Mouse (Mus musculus) C2C12 (cell line): ENCODE data around the gene Retnlb. TPM values are rescaled to one million over a fixed set of nuclear protein-coding genes. Genes with fewer than 3 reads are reported as not detected.

Experiments used
- H3K27me3 ChIP-seq: one replicate; pipeline ENCODE4 v1.6.1; 2011; ENCODE audit not compliant: control insufficient read depth, insufficient read depth, insufficient read length
- H3K36me3 ChIP-seq: one replicate; pipeline ENCODE4 v1.6.1; 2011; ENCODE audit not compliant: control insufficient read depth, insufficient read depth
- H3K4me3 ChIP-seq: one replicate; pipeline ENCODE4 v1.5.1; 2011; ENCODE audit warnings: mild to moderate bottlenecking, control low read depth; ENCODE audit not compliant: poor library complexity, insufficient read depth, severe bottlenecking
- H3K79me2 ChIP-seq: one replicate; pipeline ENCODE4 v1.6.1; 2011; ENCODE audit not compliant: control insufficient read depth, insufficient read depth
- H3K79me3 ChIP-seq: one replicate; pipeline ENCODE4 v1.6.1; 2011; ENCODE audit warnings: low read depth, control low read depth
- H3ac ChIP-seq: one replicate; pipeline ENCODE3; 2011; ENCODE audit warnings: low read depth; ENCODE audit not compliant: control insufficient read depth, insufficient read length
- CEBPB ChIP-seq: IDR thresholded peaks from one replicate; pipeline ENCODE4 v1.6.1; 2011; ENCODE audit warnings: low read depth, mild to moderate bottlenecking, control low read depth, moderate library complexity
- CTCF ChIP-seq: IDR thresholded peaks from one replicate; pipeline ENCODE4 v1.5.1; 2011; ENCODE audit not compliant: control insufficient read depth, insufficient read depth, insufficient read length
- FOSL1 ChIP-seq: IDR thresholded peaks from one replicate; pipeline ENCODE4 v1.8.0; 2011; ENCODE audit warnings: mild to moderate bottlenecking, low read length; ENCODE audit not compliant: poor library complexity, insufficient read depth, severe bottlenecking
- MAX ChIP-seq: IDR thresholded peaks from one replicate; pipeline ENCODE4 v1.6.1; 2011; ENCODE audit warnings: mild to moderate bottlenecking, control low read depth
- MYOD1 ChIP-seq: IDR thresholded peaks from one replicate; pipeline ENCODE4 v1.6.1; 2011; ENCODE audit warnings: low read depth; ENCODE audit not compliant: control insufficient read depth, insufficient read length
- MYOG ChIP-seq: IDR thresholded peaks from one replicate; pipeline ENCODE4 v1.6.1; 2011; ENCODE audit not compliant: control insufficient read depth, insufficient read length; ENCODE audit errors: extremely low read depth
- USF1 ChIP-seq: IDR thresholded peaks from one replicate; pipeline ENCODE4 v1.6.1; 2011; ENCODE audit warnings: low read depth, mild to moderate bottlenecking, control low read depth, moderate library complexity
- long read RNA-seq, 2 experiments: library from polyadenylated mRNA; unstranded; transcript quantifications; one replicate each; pipeline ENCODE4 v2.0.0; 2019 to 2020
- polyA plus RNA-seq: library from polyadenylated mRNA; unstranded; fragments of >200 nt; fragmentation: generic; extraction: Trizol; gene quantifications from one replicate; pipeline ENCODE4 v1.2.1, GENCODE M21; 2012; ENCODE audit warnings: missing spikeins

Retnlb gene
- polyA plus RNA-seq: not detected
- long read RNA-seq, experiment 1: 0 reads
- long read RNA-seq, experiment 2: 0 reads

GRCm38 (mm10) chr16:48816695-48817094 is at the start of gene Retnlb:
Gene Retnlb, plus strand, starts transcription at chr16:48816856.
- no peaks in the 10 kb centered on the region for H3K79me2 ChIP-seq
- H3K27me3 ChIP-seq: no peaks in the 10 kb centered on the region
- no peak within 1 kb of the TSS for H3ac ChIP-seq
- no peaks in the 10 kb centered on the region for H3K79me3 ChIP-seq
- no peaks in the 10 kb centered on the region for H3K36me3 ChIP-seq
- TF ChIP-seq CTCF (no peak), MAX (no peak), FOSL1 (no peak), MYOD1 (no peak), CEBPB (no peak), USF1 (no peak)
- no peak within 1 kb of the TSS for H3K4me3 ChIP-seq

- no peaks in the 10 kb centered on the region for H3K36me3 ChIP-seq
- no peaks in the 10 kb centered on the region for H3K79me3 ChIP-seq
- H3K79me2 ChIP-seq: no peaks in the 10 kb centered on the region
- no peak overlapping the region for H3ac ChIP-seq
- H3K27me3 ChIP-seq: no peaks in the 10 kb centered on the region
- H3K4me3 ChIP-seq: no peak overlapping the region
- TF ChIP-seq MYOD1: no peak
- TF ChIP-seq MAX: no peak
- TF ChIP-seq FOSL1: no peak
- TF ChIP-seq CTCF: no peak
- no peak for TF ChIP-seq CEBPB
- TF ChIP-seq USF1: no peak
- TF ChIP-seq MYOG: no peak
Observed at GRCm38 (mm10) chr16:48769183-48769582, 47.5 kb upstream of the Retnlb start.

- no peaks in the 10 kb centered on the region for H3K36me3 ChIP-seq
- no peak within 1 kb of the TSS for H3ac ChIP-seq
- no peaks in the 10 kb centered on the region for H3K27me3 ChIP-seq
- H3K4me3 ChIP-seq: no peak within 1 kb of the TSS
- no peaks in the 10 kb centered on the region for H3K79me3 ChIP-seq
- TF ChIP-seq FOSL1 (no peak), CEBPB (no peak), USF1 (no peak), CTCF (no peak), MAX (no peak), MYOG (no peak), MYOD1 (no peak)
- H3K79me2 ChIP-seq: no peaks in the 10 kb centered on the region
Observed at GRCm38 (mm10) chr16:48771971-48772445, 44.6 kb upstream of the Retnlb start, which contains the start of gene Trat1. Gene Trat1, minus strand, starts transcription at chr16:48772021.

- no peak overlapping the region for H3ac ChIP-seq
- TF ChIP-seq MYOG (no peak), CEBPB (no peak), MYOD1 (no peak), CTCF (no peak), FOSL1 (no peak), USF1 (no peak), MAX (no peak)
Observed at GRCm38 (mm10) chr16:48777254-48777653, 39.4 kb upstream of the Retnlb start.

GRCm38 (mm10) chr16:48786258-48786657 is 30.4 kb upstream of the Retnlb start:
- Histone ChIP-seq H3K4me3 (no peak overlapping the region), H3ac (no peak overlapping the region), H3K36me3 (no peaks in the 10 kb centered on the region), H3K27me3 (no peaks in the 10 kb centered on the region), H3K79me2 (no peaks in the 10 kb centered on the region), H3K79me3 (no peaks in the 10 kb centered on the region)
- no peak for TF ChIP-seq CEBPB
- TF ChIP-seq MYOD1: no peak
- TF ChIP-seq USF1: no peak
- no peak for TF ChIP-seq FOSL1
- no peak for TF ChIP-seq CTCF
- no peak for TF ChIP-seq MYOG
- no peak for TF ChIP-seq MAX

More at GRCm38 (mm10) chr16:48777254-48777653, 39.4 kb upstream of the Retnlb start:
- Histone ChIP-seq H3K79me2 (no peaks in the 10 kb centered on the region), H3K27me3 (no peaks in the 10 kb centered on the region), H3K4me3 (no peak overlapping the region), H3K36me3 (no peaks in the 10 kb centered on the region), H3K79me3 (no peaks in the 10 kb centered on the region)

- Histone ChIP-seq H3K36me3 (no peaks in the 10 kb centered on the region), H3K79me3 (no peaks in the 10 kb centered on the region), H3K79me2 (no peaks in the 10 kb centered on the region), H3K4me3 (no peak overlapping the region), H3ac (no peak overlapping the region), H3K27me3 (no peaks in the 10 kb centered on the region)
- TF ChIP-seq USF1: no peak
- no peak for TF ChIP-seq CEBPB
- no peak for TF ChIP-seq CTCF
- TF ChIP-seq MYOG: no peak
- TF ChIP-seq MAX: no peak
- TF ChIP-seq MYOD1: no peak
- TF ChIP-seq FOSL1: no peak
Observed at GRCm38 (mm10) chr16:48788704-48789185, 27.9 kb upstream of the Retnlb start.
